Mouse (Mus musculus) lung, embryonic 14.5 days (tissue): ENCODE results near the gene Camk2d. TPM values are rescaled to one million over a fixed set of nuclear protein-coding genes. Genes with fewer than 3 reads are reported as not detected.

Source experiments
- ATAC-seq: fragments of 200-750 bp; cut with Nextera tagmentation; 2 replicates; pipeline ENCODE4 v1.8.0; 2017; ENCODE audit warnings: mild to moderate bottlenecking, moderate TSS enrichment, moderate library complexity; ENCODE audit not compliant: insufficient read depth
- DNase-seq: peaks from one replicate; pipeline ENCODE4 v3.0.0-alpha.2; 2015
- H3K27ac ChIP-seq: fragments of 300-500 bp; sonication (generic); 2 replicates; pipeline ENCODE4 v1.5.1; 2014; ENCODE audit warnings: low read depth, mild to moderate bottlenecking, moderate library complexity
- H3K27me3 ChIP-seq: fragments of 300-500 bp; sonication (generic); 2 replicates; pipeline ENCODE4 v1.6.1; 2014; ENCODE audit warnings: low read length, control low read depth; ENCODE audit not compliant: insufficient read depth
- H3K36me3 ChIP-seq: fragments of 300-500 bp; sonication (generic); 2 replicates; pipeline ENCODE4 v1.6.1; 2014; ENCODE audit warnings: control low read depth; ENCODE audit not compliant: insufficient read depth
- H3K4me1 ChIP-seq: fragments of 300-500 bp; sonication (generic); 2 replicates; pipeline ENCODE4 v1.6.1; 2014; ENCODE audit warnings: antibody characterized with exemption, control low read depth; ENCODE audit not compliant: insufficient read depth
- H3K4me2 ChIP-seq: fragments of 300-500 bp; sonication (generic); 2 replicates; pipeline ENCODE4 v1.6.1; 2014; ENCODE audit warnings: mild to moderate bottlenecking
- H3K4me3 ChIP-seq: fragments of 300-500 bp; sonication (generic); 2 replicates; pipeline ENCODE4 v1.5.1; 2014; ENCODE audit warnings: low read depth, low read length
- H3K9ac ChIP-seq: fragments of 300-500 bp; sonication (generic); 2 replicates; pipeline ENCODE4 v1.6.1; 2014
- H3K9me3 ChIP-seq: fragments of 300-500 bp; sonication (generic); 2 replicates; pipeline ENCODE4 v1.6.1; 2016; ENCODE audit warnings: low read depth, low read length, control low read depth
- CTCF ChIP-seq: IDR thresholded peaks from 2 replicates; pipeline ENCODE4 v1.5.1; 2016; ENCODE audit warnings: antibody characterized with exemption, low read depth
- WGBS: fragments of 180-500 bp; shearing (Covaris S2); extraction: QIAGEN DNeasy Blood & Tissue Kit; methylation state at CpG from one replicate; pipeline ENCODE4 v1.1.7; 2014; 5-methylcytosine and 5-hydroxymethylcytosine counted together
- polyA plus RNA-seq: library from polyadenylated mRNA; unstranded; fragments of >200 nt; fragmentation: Nextera tagmentation; extraction: Ambion mirVana; gene quantifications from 2 replicates; pipeline ENCODE4 v1.2.1, GENCODE M21; 2014

Gene Camk2d
- polyA plus RNA-seq, 1 experiment from 2014 or later, result 43.2 TPM

- H3K27me3 ChIP-seq, result no peaks in the 10 kb centered on the region
- DNase-seq (peak; percentile 58), ATAC-seq (peak; percentile 58)
- H3K27ac ChIP-seq, result no peak overlapping the region
- no peak for TF ChIP-seq CTCF
- WGBS, result 56% methylated on average over 11 of the region's 11 CpGs
- no peaks in the 10 kb centered on the region for H3K9me3 ChIP-seq
- H3K4me1 ChIP-seq, result 0 out of 2 replicates have a peak, but pooled peaks cover 4% of the 10 kb centered on the region
- H3K4me3 ChIP-seq, result no peak overlapping the region
- H3K9ac ChIP-seq, result no peak overlapping the region
- H3K4me2 ChIP-seq, result no peak overlapping the region
- no peaks in the 10 kb centered on the region for H3K36me3 ChIP-seq
Observed at GRCm38 (mm10) chr3:126746148-126746803, 150.2 kb downstream of the Camk2d start.

GRCm38 (mm10) chr3:126747628-126748027 lies 151.5 kb downstream of the Camk2d start:
- Histone ChIP-seq H3K27me3 (no peaks in the 10 kb centered on the region), H3K9ac (no peak overlapping the region), H3K4me1 (0 out of 2 replicates have a peak, but pooled peaks cover 4% of the 10 kb centered on the region), H3K36me3 (no peaks in the 10 kb centered on the region), H3K9me3 (no peaks in the 10 kb centered on the region), H3K4me2 (no peak overlapping the region), H3K27ac (no peak overlapping the region), H3K4me3 (no peak overlapping the region)
- no peak for ATAC-seq
- DNase-seq, result no peak
- no peak for TF ChIP-seq CTCF
- WGBS, result 74% methylated on average over 3 of the region's 3 CpGs

- no peak for ATAC-seq
- no peak for TF ChIP-seq CTCF
- Histone ChIP-seq H3K27me3 (no peaks in the 10 kb centered on the region), H3K9me3 (no peaks in the 10 kb centered on the region), H3K4me3 (no peak overlapping the region), H3K36me3 (no peaks in the 10 kb centered on the region), H3K4me1 (0 out of 2 replicates have a peak, but pooled peaks cover under 1% of the 10 kb centered on the region), H3K27ac (no peak overlapping the region), H3K9ac (no peak overlapping the region), H3K4me2 (no peak overlapping the region)
- DNase-seq, result no peak
- WGBS, result 80% methylated on average over 7 of the region's 7 CpGs
Observed at GRCm38 (mm10) chr3:126751377-126752098, 155.4 kb downstream of the Camk2d start.

GRCm38 (mm10) chr3:126752978-126753377 lies 156.9 kb downstream of the Camk2d start:
- ATAC-seq (no peak), DNase-seq (no peak)
- no peak overlapping the region for H3K27ac ChIP-seq
- H3K36me3 ChIP-seq, result no peaks in the 10 kb centered on the region
- H3K4me3 ChIP-seq, result no peak overlapping the region
- H3K9ac ChIP-seq, result no peak overlapping the region
- H3K27me3 ChIP-seq, result no peaks in the 10 kb centered on the region
- 81% methylated on average over 6 of the region's 6 CpGs for WGBS
- no peak for TF ChIP-seq CTCF
- H3K4me2 ChIP-seq, result no peak overlapping the region
- H3K9me3 ChIP-seq, result no peaks in the 10 kb centered on the region
- no peaks in the 10 kb centered on the region for H3K4me1 ChIP-seq

- ATAC-seq, result no peak
- no peaks in the 10 kb centered on the region for H3K27me3 ChIP-seq
Observed at GRCm38 (mm10) chr3:126758398-126758797, 162.3 kb downstream of the Camk2d start.

GRCm38 (mm10) chr3:126760608-126761007 lies 164.5 kb downstream of the Camk2d start:
- DNase-seq, result no peak
- H3K27ac ChIP-seq, result no peak overlapping the region
- TF ChIP-seq CTCF, result no peak
- no peak overlapping the region for H3K4me3 ChIP-seq
- H3K9ac ChIP-seq, result no peak overlapping the region
- ATAC-seq, result no peak
- H3K9me3 ChIP-seq, result no peaks in the 10 kb centered on the region
- no peaks in the 10 kb centered on the region for H3K4me1 ChIP-seq
- no peaks in the 10 kb centered on the region for H3K27me3 ChIP-seq
- WGBS, result 77% methylated on average over 3 of the region's 3 CpGs
- no peaks in the 10 kb centered on the region for H3K36me3 ChIP-seq
- H3K4me2 ChIP-seq, result no peak overlapping the region

More at GRCm38 (mm10) chr3:126758398-126758797, 162.3 kb downstream of the Camk2d start:
- no peaks in the 10 kb centered on the region for H3K4me1 ChIP-seq
- DNase-seq, result no peak
- H3K9me3 ChIP-seq, result no peaks in the 10 kb centered on the region
- WGBS, result 79% methylated on average over 1 of the region's 1 CpGs
- no peak overlapping the region for H3K4me2 ChIP-seq
- H3K9ac ChIP-seq, result no peak overlapping the region
- H3K36me3 ChIP-seq, result no peaks in the 10 kb centered on the region
- H3K4me3 ChIP-seq, result no peak overlapping the region
- H3K27ac ChIP-seq, result no peak overlapping the region
- no peak for TF ChIP-seq CTCF

GRCm38 (mm10) chr3:126764745-126765144 lies 168.6 kb downstream of the Camk2d start:
- 87% methylated on average over 4 of the region's 4 CpGs for WGBS
- ATAC-seq, result no peak
- H3K9ac ChIP-seq, result no peak overlapping the region

More at GRCm38 (mm10) chr3:126764745-126765144, 168.6 kb downstream of the Camk2d start:
- Histone ChIP-seq H3K27me3 (no peaks in the 10 kb centered on the region), H3K4me2 (no peak overlapping the region), H3K9me3 (no peaks in the 10 kb centered on the region), H3K4me1 (no peaks in the 10 kb centered on the region), H3K36me3 (no peaks in the 10 kb centered on the region), H3K4me3 (no peak overlapping the region), H3K27ac (no peak overlapping the region)
- no peak for DNase-seq
- no peak for TF ChIP-seq CTCF
